Mouse (Mus musculus) embryonic facial prominence, embryonic 15.5 days (tissue): ENCODE results near the gene Hoxd1. TPM values are rescaled to one million over a fixed set of nuclear protein-coding genes. Genes with fewer than 3 reads are reported as not detected.

Experiments
- ATAC-seq: fragments of 200-750 bp; cut with Nextera tagmentation; 2 replicates; pipeline ENCODE4 v1.8.0; 2017; ENCODE audit warnings: low read depth, moderate TSS enrichment; ENCODE audit not compliant: insufficient number of reproducible peaks, low FRiP score, low TSS enrichment
- H3K27ac ChIP-seq: fragments of 300-500 bp; sonication (generic); replicated peaks from 2 replicates; pipeline ENCODE4 v1.5.1; 2015; ENCODE audit warnings: mild to moderate bottlenecking, inconsistent platforms
- H3K27me3 ChIP-seq: fragments of 300-500 bp; sonication (generic); 2 replicates; pipeline ENCODE4 v1.6.1; 2015; ENCODE audit warnings: inconsistent platforms
- H3K36me3 ChIP-seq: fragments of 300-500 bp; sonication (generic); 2 replicates; pipeline ENCODE4 v1.6.1; 2015; ENCODE audit warnings: mild to moderate bottlenecking, inconsistent platforms
- H3K4me1 ChIP-seq: fragments of 300-500 bp; sonication (generic); 2 replicates; pipeline ENCODE4 v1.6.1; 2015; ENCODE audit warnings: inconsistent platforms
- H3K4me2 ChIP-seq: fragments of 300-500 bp; sonication (generic); replicated peaks from 2 replicates; pipeline ENCODE4 v1.6.1; 2015; ENCODE audit warnings: mild to moderate bottlenecking, inconsistent platforms
- H3K4me3 ChIP-seq: fragments of 300-500 bp; sonication (generic); replicated peaks from 2 replicates; pipeline ENCODE4 v1.5.1; 2015; ENCODE audit warnings: mild to moderate bottlenecking, inconsistent platforms
- H3K9ac ChIP-seq: fragments of 300-500 bp; sonication (generic); 2 replicates; pipeline ENCODE4 v1.6.1; 2015; ENCODE audit warnings: inconsistent platforms
- H3K9me3 ChIP-seq: fragments of 300-500 bp; sonication (generic); replicated peaks from 2 replicates; pipeline ENCODE4 v1.6.1; 2016; ENCODE audit warnings: inconsistent platforms
- WGBS: fragments of 180-500 bp; shearing (Covaris S2); methylation state at CpG from one replicate; pipeline ENCODE4 v1.1.7; 2015; 5-methylcytosine and 5-hydroxymethylcytosine counted together
- polyA plus RNA-seq: library from polyadenylated mRNA; unstranded; fragments of >200 nt; fragmentation: Nextera tagmentation; extraction: Ambion mirVana; gene quantifications from 2 replicates; pipeline ENCODE4 v1.2.1, GENCODE M21; 2015

The Hoxd1 gene
- polyA plus RNA-seq, 1 experiment from 2014 or later: 2.5 TPM

DNA sequence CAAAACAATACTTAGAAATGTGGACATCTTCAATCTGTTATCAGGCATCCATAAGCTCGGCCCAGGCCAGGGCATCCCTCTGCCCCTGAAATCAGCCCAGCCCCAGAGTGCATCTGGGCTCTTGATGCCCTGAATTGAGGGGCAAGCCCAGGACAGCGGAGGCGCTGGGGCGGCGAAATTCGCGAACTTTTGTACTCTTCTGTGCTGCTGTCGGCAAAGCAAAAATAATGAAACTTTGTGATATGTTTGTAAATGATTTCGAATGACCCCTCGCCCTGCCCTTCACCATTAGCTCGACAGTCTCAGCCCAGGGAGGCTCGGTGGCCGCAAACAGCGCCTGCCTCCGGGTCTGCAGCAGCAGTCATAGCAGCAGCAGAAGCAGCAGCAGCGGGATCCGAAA, 37.6 kb upstream of the Hoxd1 start:
- no peak for ATAC-seq
- Histone ChIP-seq H3K9me3 (no peaks in the 10 kb centered on the region), H3K36me3 (no peaks in the 10 kb centered on the region), H3K27me3 (peaks cover 97% of the 10 kb centered on the region), H3K4me1 (peaks cover 10% of the 10 kb centered on the region), H3K27ac (no peak overlapping the region), H3K9ac (no peak overlapping the region), H3K4me2 (no peak overlapping the region), H3K4me3 (no peak overlapping the region)
- 15% methylated on average over 17 of the region's 17 CpGs for WGBS

- no peak within 1 kb of the TSS for H3K27ac ChIP-seq
- 17% methylated on average over 5 of the region's 5 CpGs for WGBS
- no peaks in the 10 kb centered on the region for H3K9me3 ChIP-seq
- no peak within 1 kb of the TSS for H3K9ac ChIP-seq
- peak within 1 kb of the TSS; percentile 42 for H3K4me2 ChIP-seq
- H3K4me1 ChIP-seq: peaks cover 10% of the 10 kb centered on the region
- peak within 1 kb of the TSS; percentile 30 for H3K4me3 ChIP-seq
- peaks cover 97% of the 10 kb centered on the region for H3K27me3 ChIP-seq
- no peak for ATAC-seq
- H3K36me3 ChIP-seq: no peaks in the 10 kb centered on the region
These were observed 36.2 kb upstream of the Hoxd1 start, which contains the start of gene Gm28230 for GRCm38 (mm10) chr2:74726551-74726950. TSS of gene Gm28230 (plus strand) at chr2:74726728.

DNA sequence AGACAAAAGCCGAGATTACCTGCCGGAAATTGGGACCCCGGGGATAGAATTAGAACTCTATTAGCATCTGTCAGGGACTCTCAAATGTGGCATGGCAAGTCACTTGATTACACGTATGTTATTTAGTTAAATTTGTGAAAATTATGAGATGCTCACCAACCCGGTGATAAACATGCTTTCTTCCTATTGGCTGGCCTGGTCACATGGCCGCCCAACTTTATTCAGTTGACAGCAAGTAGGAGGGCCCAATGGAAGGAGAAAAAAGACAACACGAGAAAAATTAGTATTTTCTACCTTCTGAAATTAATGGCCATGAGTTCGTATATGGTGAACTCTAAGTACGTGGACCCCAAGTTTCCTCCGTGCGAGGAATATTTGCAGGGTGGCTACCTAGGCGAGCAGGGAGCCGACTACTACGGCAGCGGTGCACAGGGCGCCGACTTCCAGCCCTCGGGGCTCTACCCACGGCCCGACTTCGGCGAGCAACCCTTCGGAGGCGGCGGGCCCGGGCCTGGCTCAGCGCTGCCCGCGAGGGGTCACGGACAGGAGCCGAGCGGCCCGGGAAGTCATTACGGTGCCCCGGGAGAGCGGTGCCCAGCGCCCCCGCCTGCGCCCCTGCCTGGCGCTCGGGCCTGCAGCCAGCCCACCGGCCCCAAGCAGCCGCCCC, 35.7 kb upstream of the Hoxd1 start:
- H3K4me1 ChIP-seq: peaks cover 10% of the 10 kb centered on the region
- no peak overlapping the region for H3K9ac ChIP-seq
- 5% methylated on average over 43 of the region's 43 CpGs for WGBS
- H3K4me3 ChIP-seq: peak overlapping the region; percentile 30
- H3K4me2 ChIP-seq: peak overlapping the region; percentile 42
- H3K9me3 ChIP-seq: no peaks in the 10 kb centered on the region
- H3K27me3 ChIP-seq: peaks cover 97% of the 10 kb centered on the region
- no peaks in the 10 kb centered on the region for H3K36me3 ChIP-seq
- ATAC-seq: no peak
- no peak overlapping the region for H3K27ac ChIP-seq

DNA sequence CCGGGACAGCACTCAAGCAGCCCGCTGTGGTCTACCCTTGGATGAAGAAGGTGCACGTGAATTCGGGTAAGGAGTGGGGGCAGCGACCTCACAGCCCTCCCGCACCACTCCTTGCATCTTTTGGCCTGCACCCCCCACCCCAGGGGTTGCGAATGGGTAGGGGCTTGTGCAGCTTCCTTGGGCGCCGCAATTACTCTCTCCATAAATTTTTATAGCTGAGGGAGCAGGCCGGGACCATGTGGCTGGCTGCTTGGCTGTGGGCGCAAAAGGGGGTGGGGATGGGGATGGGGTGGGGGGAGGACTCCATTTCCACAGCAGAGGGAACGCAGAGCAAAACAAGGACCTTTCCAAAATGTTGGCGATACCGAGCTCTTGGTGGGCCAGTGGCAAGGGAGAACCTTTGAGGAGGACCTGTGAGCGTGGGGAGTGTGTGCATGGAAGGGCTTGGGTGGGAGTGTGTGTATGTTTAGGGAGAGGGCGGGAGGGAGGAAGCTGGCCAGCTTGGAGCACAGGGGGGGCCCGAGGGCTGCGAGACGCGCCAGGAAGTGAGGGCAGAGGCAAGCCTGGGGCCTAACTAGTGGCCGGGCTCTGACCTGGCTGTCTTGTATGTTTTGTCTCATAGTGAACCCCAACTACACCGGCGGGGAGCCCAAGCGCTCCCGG, 35.0 kb upstream of the Hoxd1 start:
- WGBS: 6% methylated on average over 25 of the region's 25 CpGs
- no peak for ATAC-seq
- no peaks in the 10 kb centered on the region for H3K36me3 ChIP-seq

GRCm38 (mm10) chr2:74728303-74728680, 34.5 kb upstream of the Hoxd1 start:
- Histone ChIP-seq H3K4me3 (no peak overlapping the region), H3K9ac (no peak overlapping the region), H3K9me3 (no peaks in the 10 kb centered on the region), H3K27ac (no peak overlapping the region), H3K4me2 (no peak overlapping the region), H3K36me3 (no peaks in the 10 kb centered on the region), H3K27me3 (peaks cover 94% of the 10 kb centered on the region), H3K4me1 (peaks cover 16% of the 10 kb centered on the region)
- ATAC-seq: no peak
- 13% methylated on average over 13 of the region's 13 CpGs for WGBS

More for the DNA sequence above, 35.0 kb upstream of the Hoxd1 start:
- Histone ChIP-seq H3K4me3 (peak overlapping the region; percentile 30), H3K4me2 (peak overlapping the region; percentile 42), H3K9me3 (no peaks in the 10 kb centered on the region), H3K9ac (no peak overlapping the region), H3K27me3 (peaks cover 97% of the 10 kb centered on the region), H3K27ac (no peak overlapping the region), H3K4me1 (peaks cover 13% of the 10 kb centered on the region)

GRCm38 (mm10) chr2:74730331-74730730, 32.4 kb upstream of the Hoxd1 start:
- ATAC-seq: no peak
- WGBS: 13% methylated on average over 8 of the region's 8 CpGs
- H3K4me1 ChIP-seq: peaks cover 16% of the 10 kb centered on the region
- H3K9ac ChIP-seq: no peak overlapping the region
- no peak overlapping the region for H3K4me2 ChIP-seq
- peaks cover 93% of the 10 kb centered on the region for H3K27me3 ChIP-seq
- no peaks in the 10 kb centered on the region for H3K9me3 ChIP-seq
- no peaks in the 10 kb centered on the region for H3K36me3 ChIP-seq
- no peak overlapping the region for H3K27ac ChIP-seq
- H3K4me3 ChIP-seq: no peak overlapping the region

DNA sequence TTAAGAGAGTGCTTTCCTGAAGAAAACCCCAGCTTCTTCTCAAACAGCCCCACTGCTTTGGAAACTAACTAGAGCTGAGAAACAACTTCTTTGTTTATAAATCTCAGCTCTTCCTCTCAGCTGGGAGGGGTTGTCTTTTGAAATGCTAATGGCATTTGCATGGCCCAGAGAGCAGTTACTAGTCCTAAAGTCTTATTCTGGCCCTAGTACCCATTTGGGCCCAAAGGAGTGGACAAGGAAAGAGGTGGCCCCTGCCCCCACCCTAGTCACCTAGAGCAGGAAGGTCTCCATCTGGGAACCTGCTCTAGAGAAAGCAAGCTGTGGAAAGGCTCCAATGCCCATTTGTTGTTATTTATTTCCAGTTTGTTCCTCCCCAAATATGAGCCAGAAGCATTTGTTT, 31.7 kb upstream of the Hoxd1 start:
- no peak for ATAC-seq
- no peak overlapping the region for H3K9ac ChIP-seq
- no peaks in the 10 kb centered on the region for H3K9me3 ChIP-seq
- no peak overlapping the region for H3K4me2 ChIP-seq
- H3K4me1 ChIP-seq: peaks cover 22% of the 10 kb centered on the region
- H3K27ac ChIP-seq: no peak overlapping the region
- no peak overlapping the region for H3K4me3 ChIP-seq
- peaks cover 93% of the 10 kb centered on the region for H3K27me3 ChIP-seq
- H3K36me3 ChIP-seq: no peaks in the 10 kb centered on the region

- WGBS: 5% methylated on average over 9 of the region's 9 CpGs
- Histone ChIP-seq H3K36me3 (no peaks in the 10 kb centered on the region), H3K4me2 (no peak overlapping the region), H3K4me3 (no peak overlapping the region), H3K4me1 (peaks cover 27% of the 10 kb centered on the region), H3K9me3 (no peaks in the 10 kb centered on the region), H3K27me3 (peaks cover 93% of the 10 kb centered on the region), H3K27ac (no peak overlapping the region), H3K9ac (no peak overlapping the region)
- ATAC-seq: no peak
These were observed 30.8 kb upstream of the Hoxd1 start for GRCm38 (mm10) chr2:74731799-74732512.

GRCm38 (mm10) chr2:74732513-74733316, 30.1 kb upstream of the Hoxd1 start:
- WGBS: under 1% methylated on average over 52 of the region's 52 CpGs
- H3K4me1 ChIP-seq: peaks cover 23% of the 10 kb centered on the region
- peak overlapping the region; percentile 32 for H3K4me2 ChIP-seq
- no peak overlapping the region for H3K9ac ChIP-seq
- peaks cover 93% of the 10 kb centered on the region for H3K27me3 ChIP-seq
- no peaks in the 10 kb centered on the region for H3K9me3 ChIP-seq
- ATAC-seq: no peak
- peak overlapping the region; percentile 22 for H3K4me3 ChIP-seq
- no peaks in the 10 kb centered on the region for H3K36me3 ChIP-seq
- H3K27ac ChIP-seq: no peak overlapping the region

DNA sequence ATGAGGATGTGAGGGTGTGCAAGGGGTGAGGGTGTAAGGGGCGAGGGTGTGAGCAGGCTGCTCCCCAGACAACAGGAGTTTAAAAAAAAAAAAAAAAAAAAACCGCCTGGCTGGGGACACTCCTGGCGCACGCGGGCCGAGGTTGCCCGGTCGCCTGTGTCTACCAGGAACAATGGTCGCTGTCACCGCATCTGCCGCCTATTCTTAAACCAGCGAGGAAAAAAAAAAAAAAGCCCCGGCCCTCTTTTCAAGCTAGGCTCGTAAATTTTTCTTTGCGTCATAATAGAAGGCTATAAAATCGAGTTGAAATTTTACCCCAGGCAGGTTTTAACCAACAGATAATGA, 29.5 kb upstream of the Hoxd1 start:
- Histone ChIP-seq H3K27ac (no peak overlapping the region), H3K9ac (no peak overlapping the region), H3K4me1 (peaks cover 25% of the 10 kb centered on the region), H3K4me2 (no peak overlapping the region), H3K9me3 (no peaks in the 10 kb centered on the region), H3K4me3 (0 out of 2 replicates have a peak overlapping the region, but pooled peaks have one; percentile 22), H3K27me3 (peaks cover 93% of the 10 kb centered on the region), H3K36me3 (no peaks in the 10 kb centered on the region)
- 2% methylated on average over 16 of the region's 16 CpGs for WGBS
- ATAC-seq: no peak

- Histone ChIP-seq H3K9ac (no peak overlapping the region), H3K27me3 (peaks cover 93% of the 10 kb centered on the region), H3K4me3 (no peak overlapping the region), H3K9me3 (no peaks in the 10 kb centered on the region), H3K27ac (no peak overlapping the region), H3K4me1 (peaks cover 25% of the 10 kb centered on the region), H3K4me2 (no peak overlapping the region), H3K36me3 (no peaks in the 10 kb centered on the region)
- WGBS: 10% methylated on average over 6 of the region's 6 CpGs
- no peak for ATAC-seq
These were observed 29.0 kb upstream of the Hoxd1 start for GRCm38 (mm10) chr2:74733765-74734164.
